Mouse (Mus musculus) thymus, postnatal 10 days (tissue): ENCODE results near the gene Mus81.

Experiments
- DNase-seq, 2 experiments: peaks; one replicate each; pipeline ENCODE4 v3.0.0; 2021; ENCODE audit warnings: low spot score in 2 of 2

Gene Mus81

DNA sequence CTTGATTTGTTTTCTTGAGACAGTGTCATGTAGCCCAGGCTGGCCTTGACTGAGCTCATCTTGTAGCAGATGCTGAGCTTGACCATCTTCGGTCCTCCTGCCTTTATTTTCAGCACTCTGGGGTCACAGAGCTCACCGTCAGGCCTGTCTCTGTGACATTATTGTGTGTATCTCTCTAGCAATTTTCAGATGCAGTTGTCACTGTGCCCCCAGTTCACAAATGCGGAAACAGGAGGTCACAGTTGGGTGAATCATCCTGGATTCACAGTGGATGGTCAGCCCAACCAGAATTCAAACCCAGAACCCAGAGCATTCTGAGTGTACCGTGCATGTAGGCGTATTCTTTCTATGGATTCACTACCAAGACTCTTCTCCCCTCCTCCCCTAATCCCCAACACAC lies 42.5 kb downstream of the Mus81 start:
- DNase-seq, result no peak

DNA sequence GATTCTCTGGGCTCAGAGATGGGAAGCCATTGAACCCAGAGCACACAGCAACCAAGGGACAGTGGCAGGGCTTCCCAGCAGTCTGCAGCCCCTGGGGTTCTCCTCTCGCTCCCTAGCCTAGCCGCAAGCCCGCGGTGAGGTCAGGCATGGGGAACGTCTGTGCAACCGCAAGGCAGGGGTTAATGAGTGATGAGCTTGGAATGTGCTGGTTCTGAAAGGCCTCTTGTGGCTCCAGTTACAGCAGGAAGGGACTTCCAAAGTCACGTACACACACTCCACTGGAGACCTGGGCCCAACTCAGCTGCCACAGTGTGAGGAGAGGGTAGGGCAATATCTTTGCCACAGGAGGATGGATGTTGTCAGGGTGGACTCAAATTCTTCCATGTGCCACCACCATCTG lies 43.2 kb downstream of the Mus81 start:
- DNase-seq, result no peak

DNA sequence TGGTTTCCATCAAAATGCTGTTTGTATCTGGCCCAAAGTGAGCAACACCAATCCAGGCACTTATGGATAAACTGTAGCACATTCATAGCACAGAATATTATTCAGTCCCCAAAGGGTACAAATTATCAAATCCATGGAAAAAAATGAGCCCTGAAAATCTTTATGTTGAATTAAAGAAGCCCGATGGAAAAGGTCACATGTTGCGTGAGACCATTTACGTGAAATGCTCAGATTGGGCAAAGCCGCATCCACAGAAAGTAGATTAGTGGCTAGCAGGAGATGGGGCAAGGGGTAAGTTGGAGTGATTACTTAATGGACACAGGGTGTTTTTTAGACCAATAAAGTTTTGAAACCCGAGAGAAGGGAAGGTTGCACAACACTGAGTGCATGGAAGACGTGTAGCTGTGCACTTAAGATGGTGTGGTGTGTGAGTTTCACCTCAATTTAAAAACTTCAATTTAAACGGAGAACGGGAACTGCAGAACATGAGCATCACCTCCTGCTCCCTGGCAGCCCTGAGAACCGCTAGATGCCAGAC lies 43.8 kb downstream of the Mus81 start:
- DNase-seq, result no peak

DNA sequence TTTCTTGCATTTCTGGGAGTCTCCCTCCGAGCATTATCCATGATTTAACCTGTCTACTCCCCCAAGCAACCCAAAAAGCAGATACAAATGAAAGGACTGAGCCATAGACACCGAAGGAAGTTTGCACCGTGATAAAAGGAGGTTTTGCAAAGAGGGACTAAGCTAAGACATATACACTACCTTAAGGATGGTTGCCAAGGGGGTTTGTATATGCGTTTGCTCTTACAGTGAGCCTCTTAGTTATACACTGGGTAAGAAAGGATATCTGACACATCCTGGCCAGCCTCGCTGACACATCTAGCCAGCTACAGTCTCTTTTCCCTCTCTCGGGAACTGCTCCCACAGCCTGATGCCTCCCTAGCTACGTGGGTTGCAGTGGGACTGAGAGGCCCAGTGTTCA lies 54.3 kb downstream of the Mus81 start:
- no peak for DNase-seq

- DNase-seq, result peak; percentile 64 to 67
Observed at GRCm38 (mm10) chr19:5432992-5433852, 55.0 kb downstream of the Mus81 start.
